Mouse (Mus musculus) heart, embryonic 16.5 days (tissue): ENCODE data around the gene Tle2. TPM values are rescaled to one million over a fixed set of nuclear protein-coding genes. Genes with fewer than 3 reads are reported as not detected.

Source experiments
- ATAC-seq: fragments of 200-750 bp; cut with Nextera tagmentation; replicated peaks from 2 replicates; pipeline ENCODE4 v1.8.0; 2017; ENCODE audit warnings: moderate number of reproducible peaks; ENCODE audit not compliant: insufficient read depth, low FRiP score; ENCODE audit errors: extremely low read depth
- H3K27ac ChIP-seq: fragments of 300-500 bp; sonication (generic); 2 replicates; pipeline ENCODE4 v1.5.1; 2014; ENCODE audit warnings: mild to moderate bottlenecking, low read length, control low read depth, moderate library complexity
- H3K27me3 ChIP-seq: fragments of 300-500 bp; sonication (generic); 2 replicates; pipeline ENCODE4 v1.6.1; 2014; ENCODE audit warnings: low read length, mixed read lengths; ENCODE audit not compliant: control insufficient read depth, insufficient read depth
- H3K36me3 ChIP-seq: fragments of 300-500 bp; sonication (generic); 2 replicates; pipeline ENCODE4 v1.6.1; 2014; ENCODE audit not compliant: control insufficient read depth, insufficient read depth
- H3K4me1 ChIP-seq: fragments of 300-500 bp; sonication (generic); 2 replicates; pipeline ENCODE4 v1.6.1; 2014; ENCODE audit warnings: low read length, mixed read lengths; ENCODE audit not compliant: control insufficient read depth, insufficient read depth
- H3K4me2 ChIP-seq: fragments of 300-500 bp; sonication (generic); 2 replicates; pipeline ENCODE4 v1.6.1; 2014; ENCODE audit warnings: low read depth, mild to moderate bottlenecking, control low read depth, low read length
- H3K4me3 ChIP-seq: fragments of 300-500 bp; sonication (generic); 2 replicates; pipeline ENCODE4 v1.5.1; 2014; ENCODE audit warnings: mild to moderate bottlenecking, control low read depth, low read length
- H3K9ac ChIP-seq: fragments of 300-500 bp; sonication (generic); 2 replicates; pipeline ENCODE4 v1.6.1; 2014; ENCODE audit warnings: low read length, control low read depth
- H3K9me3 ChIP-seq: fragments of 300-500 bp; sonication (generic); replicated peaks from 2 replicates; pipeline ENCODE4 v1.6.1; 2016; ENCODE audit warnings: low read length; ENCODE audit not compliant: control insufficient read depth
- WGBS: fragments of 180-500 bp; shearing (Covaris S2); extraction: QIAGEN DNeasy Blood & Tissue Kit; methylation state at CpG from one replicate; pipeline ENCODE4 v1.1.7; 2014; 5-methylcytosine and 5-hydroxymethylcytosine counted together
- polyA plus RNA-seq: library from polyadenylated mRNA; unstranded; fragments of >200 nt; fragmentation: Nextera tagmentation; extraction: Ambion mirVana; gene quantifications from 2 replicates; pipeline ENCODE4 v1.2.1, GENCODE M21; 2015

Gene Tle2
- polyA plus RNA-seq, 1 experiment from 2014 or later: 19.5 TPM

DNA sequence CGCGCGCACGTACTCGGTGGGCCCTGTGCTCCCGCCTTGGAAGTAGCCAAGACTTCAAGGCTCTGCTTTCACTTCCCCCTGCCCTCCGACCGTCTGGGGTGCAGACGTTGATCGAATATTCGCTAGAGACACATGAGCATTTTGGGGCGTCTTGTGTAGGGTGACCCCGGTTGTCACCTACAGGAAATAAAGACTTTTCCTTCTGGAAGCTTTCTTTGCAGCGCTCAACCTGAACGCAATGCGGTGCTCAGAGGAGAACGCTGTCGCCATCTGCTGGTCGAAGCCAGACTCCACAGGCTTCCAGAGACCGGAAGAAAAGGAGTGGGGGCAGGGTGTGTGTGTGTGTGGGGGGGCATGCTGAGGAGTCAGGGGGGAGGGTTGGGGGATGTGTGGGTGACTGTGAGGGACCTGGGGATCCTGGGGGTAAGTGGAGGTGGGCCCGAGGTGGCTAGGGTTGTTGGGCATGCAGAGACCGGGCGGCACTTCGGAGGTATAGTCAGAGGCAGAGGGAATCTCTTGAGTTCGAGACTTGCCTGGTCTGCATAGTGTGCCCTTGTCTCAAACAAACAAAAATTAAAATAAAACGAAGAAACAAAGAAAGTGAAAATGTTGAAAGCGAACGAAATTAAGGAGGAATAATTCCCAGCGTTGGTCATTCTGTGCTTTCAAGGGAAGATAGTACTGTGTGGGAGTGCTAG lies 30.8 kb downstream of the Tle2 start:
- Histone ChIP-seq H3K4me2 (peak overlapping the region; percentile 68), H3K27ac (peak overlapping the region; percentile 92), H3K36me3 (peaks cover 4% of the 10 kb centered on the region; the same call in 1 of the 2 replicates), H3K27me3 (no peaks in the 10 kb centered on the region), H3K9ac (peak overlapping the region; percentile 64), H3K4me3 (peak overlapping the region; percentile 52), H3K4me1 (peaks cover 33% of the 10 kb centered on the region), H3K9me3 (no peaks in the 10 kb centered on the region)
- peak; percentile 28 for ATAC-seq
- WGBS: 16% methylated on average over 29 of the region's 29 CpGs

DNA sequence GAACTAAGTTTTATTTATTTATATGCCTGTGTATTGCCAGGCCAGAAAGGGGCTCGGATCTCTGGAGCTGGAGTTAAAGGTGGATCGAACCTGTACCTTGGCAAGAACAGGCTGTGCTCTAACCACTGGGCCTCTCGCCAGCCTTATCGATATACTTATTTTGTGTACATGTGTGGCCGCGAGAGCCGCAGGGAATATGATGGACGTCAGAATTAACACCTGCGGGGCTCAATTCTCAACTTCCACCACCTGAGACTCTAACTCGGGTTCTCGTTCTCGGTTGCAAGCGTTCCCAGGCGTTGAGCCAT lies 31.3 kb downstream of the Tle2 start:
- peaks cover 28% of the 10 kb centered on the region for H3K4me1 ChIP-seq
- peak overlapping the region; percentile 68 for H3K4me2 ChIP-seq
- WGBS: 2% methylated on average over 14 of the region's 14 CpGs
- peak overlapping the region; percentile 92 for H3K27ac ChIP-seq
- H3K4me3 ChIP-seq: peak overlapping the region; percentile 52
- ATAC-seq: 0 out of 2 replicates have a peak, but pooled peaks have one; percentile 10
- peaks cover 4% of the 10 kb centered on the region; the same call in 1 of the 2 replicates for H3K36me3 ChIP-seq
- H3K9me3 ChIP-seq: 0 out of 2 replicates have a peak, but pooled peaks cover 2% of the 10 kb centered on the region
- peak overlapping the region; percentile 58 for H3K9ac ChIP-seq
- H3K27me3 ChIP-seq: no peaks in the 10 kb centered on the region

- Histone ChIP-seq H3K4me2 (peak within 1 kb of the TSS; percentile 83), H3K36me3 (peaks cover 4% of the 10 kb centered on the region; the same call in 1 of the 2 replicates), H3K9ac (peak within 1 kb of the TSS; percentile 69), H3K27me3 (no peaks in the 10 kb centered on the region), H3K9me3 (peaks cover 8% of the 10 kb centered on the region), H3K4me1 (peaks cover 24% of the 10 kb centered on the region), H3K27ac (peak within 1 kb of the TSS; percentile 93), H3K4me3 (peak within 1 kb of the TSS; percentile 59)
- ATAC-seq: peak; percentile 89
- 1% methylated on average over 39 of the region's 39 CpGs for WGBS
These were observed 31.8 kb downstream of the Tle2 start, which contains the start of gene BC025920 for GRCm38 (mm10) chr10:81605974-81606751. BC025920 (plus strand) TSS chr10:81606270.

- H3K27ac ChIP-seq: no peak overlapping the region
- no peak overlapping the region for H3K4me3 ChIP-seq
- WGBS: 86% methylated on average over 1 of the region's 1 CpGs
- H3K9ac ChIP-seq: no peak overlapping the region
- no peaks in the 10 kb centered on the region for H3K27me3 ChIP-seq
- ATAC-seq: no peak
- peaks cover 8% of the 10 kb centered on the region for H3K9me3 ChIP-seq
- no peak overlapping the region for H3K4me2 ChIP-seq
- H3K4me1 ChIP-seq: peaks cover 9% of the 10 kb centered on the region
- peaks cover 4% of the 10 kb centered on the region; the same call in 1 of the 2 replicates for H3K36me3 ChIP-seq
These were observed 33.9 kb downstream of the Tle2 start for GRCm38 (mm10) chr10:81608308-81608707.

- Histone ChIP-seq H3K4me1 (no peaks in the 10 kb centered on the region), H3K27ac (no peak overlapping the region), H3K27me3 (no peaks in the 10 kb centered on the region), H3K4me3 (no peak overlapping the region), H3K36me3 (peaks cover 4% of the 10 kb centered on the region; the same call in 1 of the 2 replicates), H3K9me3 (peaks cover 8% of the 10 kb centered on the region), H3K9ac (no peak overlapping the region), H3K4me2 (no peak overlapping the region)
- no peak for ATAC-seq
- WGBS: 62% methylated on average over 3 of the region's 3 CpGs
These were observed 38.4 kb downstream of the Tle2 start for GRCm38 (mm10) chr10:81612779-81613178.

GRCm38 (mm10) chr10:81615486-81615885 lies 41.1 kb downstream of the Tle2 start:
- no peak overlapping the region for H3K27ac ChIP-seq
- peaks cover 6% of the 10 kb centered on the region for H3K9me3 ChIP-seq
- no peak overlapping the region for H3K4me3 ChIP-seq
- H3K4me1 ChIP-seq: no peaks in the 10 kb centered on the region
- H3K9ac ChIP-seq: no peak overlapping the region
- 60% methylated on average over 6 of the region's 6 CpGs for WGBS
- H3K27me3 ChIP-seq: no peaks in the 10 kb centered on the region
- H3K36me3 ChIP-seq: no peaks in the 10 kb centered on the region
- no peak for ATAC-seq
- H3K4me2 ChIP-seq: no peak overlapping the region

DNA sequence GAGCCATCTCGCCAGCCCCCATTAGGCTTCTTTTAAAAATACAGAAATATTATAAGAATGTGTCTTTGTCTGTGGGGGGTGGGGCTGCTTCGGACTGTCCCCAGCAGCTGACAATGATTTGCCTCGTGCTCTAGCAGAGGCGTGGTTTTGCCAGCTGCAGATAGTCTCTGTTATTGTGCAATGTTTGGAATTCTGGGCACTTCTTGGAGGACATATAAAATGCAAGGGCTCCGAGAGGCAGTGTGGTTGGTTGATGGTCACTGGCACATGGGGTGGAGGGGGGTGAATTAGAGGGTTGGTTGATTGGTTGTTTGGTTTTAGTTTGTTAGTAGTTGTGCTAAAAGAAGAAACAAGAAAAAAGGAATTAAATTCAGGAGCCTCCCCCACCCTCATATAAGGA lies 45.6 kb downstream of the Tle2 start:
- WGBS: 81% methylated on average over 5 of the region's 5 CpGs
- peaks cover 18% of the 10 kb centered on the region for H3K36me3 ChIP-seq
- no peak overlapping the region for H3K4me3 ChIP-seq
- no peak overlapping the region for H3K9ac ChIP-seq
- H3K9me3 ChIP-seq: no peaks in the 10 kb centered on the region
- ATAC-seq: no peak
- H3K4me1 ChIP-seq: no peaks in the 10 kb centered on the region
- H3K27me3 ChIP-seq: no peaks in the 10 kb centered on the region
- H3K27ac ChIP-seq: no peak overlapping the region
- H3K4me2 ChIP-seq: no peak overlapping the region

DNA sequence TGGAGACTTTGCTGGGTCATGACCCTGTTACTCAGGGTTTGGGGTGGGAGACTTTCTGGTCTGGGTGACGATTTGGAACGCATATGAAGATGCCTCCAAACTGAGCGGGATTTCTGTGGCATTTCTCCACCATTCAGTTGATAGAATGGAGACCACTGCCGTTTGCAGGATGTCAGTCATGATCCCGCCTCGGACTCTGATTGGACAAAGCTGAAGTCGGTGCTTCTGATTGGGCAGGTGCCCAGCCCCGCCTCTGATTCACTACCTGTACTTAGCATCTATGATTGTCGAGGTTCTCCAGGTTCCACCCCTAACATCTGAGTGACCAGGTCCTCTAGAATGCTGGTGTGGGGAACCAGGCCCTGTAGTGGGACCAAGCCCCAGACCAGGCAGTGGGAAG lies 46.4 kb downstream of the Tle2 start:
- no peak for ATAC-seq
- H3K9me3 ChIP-seq: no peaks in the 10 kb centered on the region
- WGBS: 56% methylated on average over 9 of the region's 9 CpGs

GRCm38 (mm10) chr10:81623441-81623840 lies 49.1 kb downstream of the Tle2 start:
- Histone ChIP-seq H3K9ac (no peak overlapping the region), H3K4me1 (peaks cover 12% of the 10 kb centered on the region), H3K27ac (no peak overlapping the region), H3K27me3 (no peaks in the 10 kb centered on the region), H3K36me3 (peaks cover 20% of the 10 kb centered on the region), H3K9me3 (no peaks in the 10 kb centered on the region), H3K4me2 (no peak overlapping the region), H3K4me3 (no peak overlapping the region)
- WGBS: 60% methylated on average over 8 of the region's 8 CpGs
- ATAC-seq: no peak

More for the DNA sequence above, 46.4 kb downstream of the Tle2 start:
- Histone ChIP-seq H3K4me1 (no peaks in the 10 kb centered on the region), H3K9ac (no peak overlapping the region), H3K27ac (no peak overlapping the region), H3K4me2 (no peak overlapping the region), H3K4me3 (no peak overlapping the region), H3K36me3 (peaks cover 20% of the 10 kb centered on the region), H3K27me3 (no peaks in the 10 kb centered on the region)
